Mouse (Mus musculus): ENCODE results near the gene Aass. TPM values are rescaled to one million over a fixed set of nuclear protein-coding genes. Genes with fewer than 3 reads are reported as not detected.

Aass gene
- polyA plus RNA-seq, 1 experiment from 2014 or later: 0.17 TPM

Other genes with a start within 250 kb of the Aass start
- 0.12 TPM in 1 of 2 replicates, not detected in the other for gene Fezf1, start 115.4 kb upstream of the Aass start, polyA plus RNA-seq (2015; fragmentation: Nextera tagmentation; extraction: Ambion mirVana)

Measured in neural tube, embryonic 13.5 days (tissue).